Mouse (Mus musculus): ENCODE measurements around the gene Krt18. TPM values are rescaled to one million over a fixed set of nuclear protein-coding genes. Genes with fewer than 3 reads are reported as not detected.

Gene Krt18
- polyA plus RNA-seq, 1 experiment from 2014 or later = 7.6 TPM

DNA sequence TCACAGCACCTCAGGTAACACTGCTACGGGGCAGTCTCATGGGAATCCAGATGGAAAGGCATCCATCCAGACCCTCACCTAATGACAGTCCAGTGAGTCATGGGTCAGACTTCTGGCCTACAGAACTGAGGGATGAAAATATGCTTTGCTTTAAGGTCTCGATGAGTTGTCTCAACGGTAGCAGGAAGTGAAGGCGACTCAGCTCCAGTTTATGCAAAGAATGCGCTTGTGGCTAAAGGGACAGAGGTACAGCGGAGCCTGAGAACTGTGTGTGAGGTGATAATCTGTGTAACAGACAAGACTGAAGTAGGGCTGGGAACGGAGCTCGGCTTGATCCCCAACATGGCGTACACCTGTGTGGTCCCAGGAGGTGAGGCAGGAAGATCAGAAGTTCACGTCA, 17.7 kb downstream of the Krt18 start:
- Histone ChIP-seq H3K9ac (replicated peaks) (no peak overlapping the region), H3K9me3 (no peaks in the 10 kb centered on the region), H3K4me3 (no peak overlapping the region), H3K4me2 (replicated peaks) (no peak overlapping the region), H3K36me3 (no peaks in the 10 kb centered on the region), H3K27me3 (no peaks in the 10 kb centered on the region), H3K4me1 (no peaks in the 10 kb centered on the region), H3K27ac (replicated peaks) (no peak overlapping the region)
- ATAC-seq (replicated peaks) = no peak
- WGBS = 94% methylated on average over 10 of the region's 10 CpGs

DNA sequence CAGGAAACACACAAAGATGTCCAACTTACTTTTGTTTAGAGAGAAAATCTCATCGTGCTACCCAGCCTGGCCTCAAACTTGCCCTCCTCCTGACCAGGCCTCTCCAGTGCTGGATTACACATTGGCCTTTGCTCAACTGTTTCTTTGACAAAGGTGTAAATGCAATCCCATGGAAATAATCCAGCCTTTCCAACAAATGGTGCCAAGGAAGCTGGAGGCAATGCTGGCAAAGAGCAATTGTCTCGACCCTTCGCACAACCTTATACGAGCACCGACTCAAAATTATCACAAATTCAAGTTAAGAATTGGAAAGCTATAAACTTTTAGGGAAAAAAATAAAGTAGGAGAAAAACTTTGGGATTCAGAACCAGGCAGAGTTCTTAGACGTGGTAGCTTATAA, 20.0 kb downstream of the Krt18 start:
- H3K4me3 ChIP-seq = no peak overlapping the region
- peaks cover 4% of the 10 kb centered on the region; the same call in 1 of the 2 replicates for H3K4me1 ChIP-seq
- H3K9me3 ChIP-seq = no peaks in the 10 kb centered on the region
- no peak overlapping the region for H3K4me2 ChIP-seq (replicated peaks)
- ATAC-seq (replicated peaks) = no peak
- H3K27ac ChIP-seq (replicated peaks) = no peak overlapping the region
- 87% methylated on average over 6 of the region's 6 CpGs for WGBS
- no peak overlapping the region for H3K9ac ChIP-seq (replicated peaks)
- no peaks in the 10 kb centered on the region for H3K27me3 ChIP-seq
- H3K36me3 ChIP-seq = no peaks in the 10 kb centered on the region

DNA sequence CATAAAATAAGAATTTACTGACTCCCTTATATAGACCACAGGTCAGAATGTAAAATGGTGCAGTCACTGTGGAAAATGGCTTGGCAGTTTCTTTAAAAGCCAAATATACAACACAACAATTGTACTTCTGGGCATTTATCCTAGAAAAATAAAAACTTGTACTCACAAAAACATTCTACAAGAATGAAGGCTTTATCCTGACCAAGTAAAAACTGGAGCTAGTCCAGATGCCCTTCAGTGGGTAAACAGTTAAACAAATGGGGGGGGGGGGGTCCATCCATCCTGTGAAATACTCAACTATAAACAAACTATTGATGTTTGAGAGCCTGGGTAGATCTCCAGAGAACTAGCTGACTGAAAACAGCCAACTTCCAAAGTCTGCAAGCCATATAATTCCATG, 21.9 kb downstream of the Krt18 start:
- Histone ChIP-seq H3K9me3 (no peaks in the 10 kb centered on the region), H3K36me3 (no peaks in the 10 kb centered on the region), H3K4me1 (peaks cover 4% of the 10 kb centered on the region; the same call in 1 of the 2 replicates), H3K9ac (replicated peaks) (no peak overlapping the region), H3K27me3 (no peaks in the 10 kb centered on the region), H3K4me2 (replicated peaks) (no peak overlapping the region), H3K27ac (replicated peaks) (no peak overlapping the region), H3K4me3 (no peak overlapping the region)
- ATAC-seq (replicated peaks) = no peak

DNA sequence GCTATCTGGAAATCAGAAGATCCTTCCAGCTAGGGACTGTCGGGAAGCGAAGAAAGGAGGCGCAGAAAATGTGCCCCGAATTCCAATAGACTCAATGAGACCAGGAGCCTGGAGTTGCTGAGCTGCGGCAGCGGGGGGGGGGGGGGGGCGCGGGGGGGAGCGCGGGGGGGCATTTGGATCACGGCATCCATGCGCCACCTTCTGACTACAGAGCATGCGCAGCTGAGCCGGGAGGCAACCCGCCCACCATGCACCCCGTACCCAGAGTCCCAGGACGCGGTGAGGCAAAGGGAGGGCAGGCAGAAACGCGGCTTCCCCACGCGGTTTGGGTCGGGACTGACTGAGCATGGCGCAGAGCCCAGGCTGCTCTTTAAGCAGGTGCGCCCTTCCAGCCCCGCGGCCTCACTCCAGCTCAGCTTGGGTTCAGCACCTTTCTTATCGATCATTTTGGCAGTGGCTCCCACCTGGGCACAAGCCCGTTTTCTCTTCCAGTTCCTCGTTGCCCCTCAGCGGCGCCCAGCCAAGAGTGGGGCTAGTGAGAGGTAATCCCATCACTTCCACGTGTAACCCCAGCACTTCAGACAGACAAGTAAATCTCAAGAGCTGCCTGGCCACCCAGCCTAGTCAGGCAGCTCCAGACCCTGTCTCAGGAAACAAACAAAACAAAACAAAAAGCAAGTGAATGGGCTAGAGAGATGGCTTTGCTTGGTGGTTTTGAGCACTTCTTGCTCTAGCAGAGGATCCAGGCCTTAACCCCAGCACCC, 24.1 kb downstream of the Krt18 start:
- peaks cover 4% of the 10 kb centered on the region; the same call in 1 of the 2 replicates for H3K4me1 ChIP-seq

DNA sequence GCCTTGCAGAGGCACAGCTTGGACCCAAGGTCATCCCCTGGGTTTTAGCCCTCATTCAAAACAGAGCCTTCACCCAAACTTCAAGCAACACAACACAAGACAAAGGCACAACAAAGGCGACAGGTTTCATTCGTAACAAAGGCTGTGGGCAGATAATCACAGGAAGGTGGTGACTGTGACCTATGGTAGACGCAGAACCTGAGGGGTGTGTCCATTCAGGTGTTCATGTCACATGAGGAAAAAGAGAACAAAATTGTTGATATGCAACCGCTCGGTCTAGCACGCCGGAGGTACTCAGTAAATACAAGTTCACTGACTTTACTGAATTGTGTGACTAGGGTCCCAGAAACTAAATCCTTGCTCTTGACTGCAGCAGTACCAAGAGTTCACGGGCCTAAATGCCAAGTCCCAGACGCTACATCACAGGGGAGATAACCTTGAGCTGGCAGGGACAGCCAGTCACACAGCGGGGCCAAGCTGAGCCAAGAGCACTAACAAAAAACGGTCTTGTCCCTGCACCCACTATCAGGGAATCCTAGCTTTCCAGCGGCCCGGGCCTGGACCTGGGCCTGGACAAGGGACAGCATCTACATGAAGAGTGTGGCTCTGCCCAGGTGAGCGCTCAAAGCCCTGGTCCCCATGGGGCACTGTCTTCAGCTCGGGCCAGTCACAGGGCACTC, 28.7 kb downstream of the Krt18 start:
- Histone ChIP-seq H3K4me3 (no peak overlapping the region), H3K27ac (replicated peaks) (no peak overlapping the region), H3K36me3 (no peaks in the 10 kb centered on the region), H3K27me3 (no peaks in the 10 kb centered on the region), H3K4me2 (replicated peaks) (no peak overlapping the region), H3K4me1 (peaks cover under 1% of the 10 kb centered on the region; the same call in 1 of the 2 replicates), H3K9me3 (no peaks in the 10 kb centered on the region), H3K9ac (replicated peaks) (no peak overlapping the region)
- no peak for ATAC-seq (replicated peaks)
- 91% methylated on average over 15 of the region's 15 CpGs for WGBS

More for the DNA sequence above, 24.1 kb downstream of the Krt18 start:
- peak overlapping the region; percentile 64 for H3K9ac ChIP-seq (replicated peaks)
- H3K9me3 ChIP-seq = no peaks in the 10 kb centered on the region
- H3K4me3 ChIP-seq = peak overlapping the region; percentile 52
- no peaks in the 10 kb centered on the region for H3K27me3 ChIP-seq
- ATAC-seq (replicated peaks) = peak; percentile 89
- H3K36me3 ChIP-seq = no peaks in the 10 kb centered on the region
- H3K4me2 ChIP-seq (replicated peaks) = peak overlapping the region; percentile 66
- peak overlapping the region; percentile 65 for H3K27ac ChIP-seq (replicated peaks)
- WGBS = under 1% methylated on average over 24 of the region's 33 CpGs

DNA sequence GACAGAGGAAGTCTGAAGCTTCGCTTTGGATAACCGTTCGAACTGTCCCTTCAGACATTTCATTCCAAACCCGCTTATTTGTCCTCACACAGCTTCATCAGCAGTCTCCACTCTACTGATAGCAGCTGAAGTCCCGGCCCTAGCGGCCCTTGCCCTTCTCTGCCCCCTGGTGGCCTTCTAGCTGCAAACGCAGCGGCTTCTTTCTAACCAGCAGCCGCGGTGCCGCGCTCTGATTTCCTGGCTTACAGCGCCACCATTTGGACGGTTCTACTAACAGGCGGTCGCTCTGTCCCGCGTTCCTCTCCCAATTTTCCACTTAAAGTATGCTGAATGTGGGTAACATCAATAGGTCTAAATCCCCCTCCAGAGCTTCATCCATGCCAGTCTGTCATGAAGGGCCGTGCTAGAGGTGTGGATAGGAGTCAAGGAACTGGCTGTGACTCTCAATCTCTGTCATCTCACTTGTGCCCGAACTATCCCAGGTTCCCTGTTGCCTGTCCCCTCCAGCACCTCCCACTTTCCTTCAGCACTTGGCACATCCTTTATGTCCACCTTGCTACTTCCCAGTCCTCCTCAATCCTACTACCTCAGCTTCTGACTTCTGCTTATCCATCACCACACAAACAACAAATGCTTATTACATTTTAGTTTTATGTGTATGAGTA, 37.8 kb downstream of the Krt18 start:
- H3K36me3 ChIP-seq = no peaks in the 10 kb centered on the region
- H3K4me3 ChIP-seq = no peak overlapping the region
- H3K9ac ChIP-seq (replicated peaks) = no peak overlapping the region
- no peak overlapping the region for H3K27ac ChIP-seq (replicated peaks)
- no peaks in the 10 kb centered on the region for H3K9me3 ChIP-seq
- H3K27me3 ChIP-seq = peaks cover 11% of the 10 kb centered on the region
- H3K4me1 ChIP-seq = no peaks in the 10 kb centered on the region
- WGBS = 4% methylated on average over 20 of the region's 20 CpGs
- peak; percentile 86 for ATAC-seq (replicated peaks)
- no peak overlapping the region for H3K4me2 ChIP-seq (replicated peaks)

DNA sequence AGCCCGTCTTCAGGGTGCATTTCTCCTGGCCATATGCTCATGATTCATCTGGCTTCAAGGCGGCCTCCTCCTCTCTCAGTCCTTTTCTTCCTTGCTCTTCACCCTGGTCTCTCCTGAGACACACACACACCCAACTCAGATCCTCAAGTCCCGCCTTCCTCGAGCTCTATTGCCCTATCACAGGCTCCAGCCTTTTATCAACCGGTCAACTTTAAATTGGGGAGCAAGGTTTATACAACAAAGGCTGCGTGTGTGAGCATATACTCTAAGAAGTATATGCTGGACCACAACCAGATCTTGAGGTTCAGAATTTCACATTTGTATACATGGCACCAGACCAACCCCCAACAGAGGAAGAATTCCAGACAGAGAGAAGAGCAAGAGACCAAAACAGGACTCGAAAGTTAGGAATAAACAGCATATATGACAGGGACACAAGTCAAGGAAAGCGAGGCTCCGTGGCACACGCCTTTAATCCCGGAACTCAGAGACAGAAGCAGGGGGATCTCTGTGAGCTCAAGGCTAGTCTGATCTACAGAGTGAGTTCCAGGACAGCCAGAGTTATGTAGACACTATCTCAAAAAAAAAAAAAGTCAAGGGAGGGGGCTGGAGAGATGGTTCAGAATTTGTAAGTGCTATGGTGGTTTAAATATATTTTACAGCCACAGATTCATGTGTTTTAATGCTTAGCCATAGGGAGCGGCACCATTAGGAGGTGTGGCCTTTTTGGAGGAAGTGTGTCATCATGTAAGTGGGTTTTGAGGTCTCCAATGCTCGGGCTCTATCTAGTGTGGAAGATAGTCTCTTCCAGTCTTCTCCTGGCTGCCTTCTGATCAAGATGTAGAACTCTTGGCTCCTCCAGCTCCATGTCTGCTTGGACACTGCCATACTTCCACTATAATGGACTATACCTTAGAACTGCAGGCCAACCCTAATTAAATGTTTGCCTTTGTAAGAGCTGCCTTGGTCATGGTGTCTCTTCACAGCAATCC, 42.8 kb downstream of the Krt18 start:
- no peak overlapping the region for H3K9ac ChIP-seq (replicated peaks)
- H3K27me3 ChIP-seq = peaks cover 11% of the 10 kb centered on the region
- H3K4me2 ChIP-seq (replicated peaks) = no peak overlapping the region
- ATAC-seq (replicated peaks) = no peak
- H3K36me3 ChIP-seq = no peaks in the 10 kb centered on the region
- 78% methylated on average over 13 of the region's 13 CpGs for WGBS
- no peaks in the 10 kb centered on the region for H3K9me3 ChIP-seq
- H3K4me1 ChIP-seq = peaks cover 21% of the 10 kb centered on the region
- H3K4me3 ChIP-seq = no peak overlapping the region
- H3K27ac ChIP-seq (replicated peaks) = no peak overlapping the region

DNA sequence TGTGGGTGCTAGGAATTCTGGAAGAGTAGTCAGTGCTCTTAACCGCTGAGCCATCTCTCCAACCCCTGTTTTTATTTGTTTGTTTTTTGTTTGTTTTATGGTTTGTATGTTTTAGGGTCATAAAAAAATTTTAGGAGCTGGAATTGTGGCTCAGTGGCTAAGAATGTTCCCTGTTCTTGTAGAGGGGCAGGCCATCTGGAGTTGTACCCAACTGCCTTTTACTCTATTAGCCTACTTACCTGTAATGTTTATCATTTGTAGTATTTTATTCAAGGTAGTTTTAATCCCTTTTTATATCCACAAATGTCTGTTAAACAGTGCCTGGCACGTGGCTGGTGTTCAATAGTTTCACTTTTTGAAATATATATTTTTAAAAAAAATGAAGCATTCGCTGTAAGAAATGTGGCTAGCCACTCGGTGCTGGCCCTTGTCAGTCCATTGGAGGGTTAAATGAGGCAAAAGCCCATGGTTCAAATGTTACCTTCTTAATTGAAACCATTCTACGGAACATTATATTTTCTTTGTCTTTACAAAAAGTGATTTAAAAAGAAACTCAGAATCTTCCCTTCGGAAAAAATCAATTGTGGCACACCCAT, 45.1 kb downstream of the Krt18 start:
- Histone ChIP-seq H3K4me2 (replicated peaks) (peak overlapping the region; percentile 44), H3K27me3 (no peaks in the 10 kb centered on the region), H3K9me3 (no peaks in the 10 kb centered on the region), H3K4me1 (peaks cover 27% of the 10 kb centered on the region), H3K9ac (replicated peaks) (peak overlapping the region; percentile 98; the same call in 1 of the 2 replicates), H3K27ac (replicated peaks) (peak overlapping the region; percentile 92), H3K4me3 (peak overlapping the region; percentile 89), H3K36me3 (no peaks in the 10 kb centered on the region)
- peak; percentile 39 for ATAC-seq (replicated peaks)
- 15% methylated on average over 6 of the region's 6 CpGs for WGBS

DNA sequence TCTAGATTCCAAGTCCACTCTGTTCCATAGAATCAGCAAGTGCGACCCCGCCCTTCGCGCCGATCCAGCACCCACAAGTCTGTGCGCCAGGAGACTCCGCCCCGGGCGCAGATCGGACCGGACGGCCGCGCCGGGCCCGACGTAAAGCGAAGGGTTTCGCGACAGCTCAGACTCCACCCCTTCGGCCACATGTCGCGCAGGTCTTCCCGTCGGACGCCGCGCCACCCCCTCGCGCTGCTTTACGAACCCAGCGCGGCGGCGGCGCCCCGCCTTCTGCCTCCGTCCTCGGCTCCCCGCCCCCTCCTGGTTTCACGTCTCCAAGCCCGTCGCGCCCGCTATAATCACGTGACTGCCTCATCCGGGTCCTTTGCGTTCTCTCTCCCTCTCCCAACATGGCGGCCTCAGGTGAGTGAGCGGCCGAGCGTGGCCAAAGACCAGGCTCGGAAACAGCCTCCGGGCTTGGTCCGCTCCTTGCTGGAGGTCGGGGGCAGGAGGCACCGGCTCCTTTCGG, 45.6 kb downstream of the Krt18 start, which contains the start of gene Eif4b:
Gene Eif4b (plus strand): TSS at position 215 of the 511 bp plus-strand sequence.
- Histone ChIP-seq H3K27me3 (no peaks in the 10 kb centered on the region), H3K9ac (replicated peaks) (peak within 1 kb of the TSS; percentile 98), H3K4me2 (replicated peaks) (peak within 1 kb of the TSS; percentile 88), H3K4me1 (peaks cover 27% of the 10 kb centered on the region), H3K4me3 (peak within 1 kb of the TSS; percentile 89), H3K36me3 (no peaks in the 10 kb centered on the region), H3K9me3 (no peaks in the 10 kb centered on the region), H3K27ac (replicated peaks) (peak within 1 kb of the TSS; percentile 92)
- peak; percentile 96 for ATAC-seq (replicated peaks)
- WGBS = under 1% methylated on average over 58 of the region's 58 CpGs

DNA sequence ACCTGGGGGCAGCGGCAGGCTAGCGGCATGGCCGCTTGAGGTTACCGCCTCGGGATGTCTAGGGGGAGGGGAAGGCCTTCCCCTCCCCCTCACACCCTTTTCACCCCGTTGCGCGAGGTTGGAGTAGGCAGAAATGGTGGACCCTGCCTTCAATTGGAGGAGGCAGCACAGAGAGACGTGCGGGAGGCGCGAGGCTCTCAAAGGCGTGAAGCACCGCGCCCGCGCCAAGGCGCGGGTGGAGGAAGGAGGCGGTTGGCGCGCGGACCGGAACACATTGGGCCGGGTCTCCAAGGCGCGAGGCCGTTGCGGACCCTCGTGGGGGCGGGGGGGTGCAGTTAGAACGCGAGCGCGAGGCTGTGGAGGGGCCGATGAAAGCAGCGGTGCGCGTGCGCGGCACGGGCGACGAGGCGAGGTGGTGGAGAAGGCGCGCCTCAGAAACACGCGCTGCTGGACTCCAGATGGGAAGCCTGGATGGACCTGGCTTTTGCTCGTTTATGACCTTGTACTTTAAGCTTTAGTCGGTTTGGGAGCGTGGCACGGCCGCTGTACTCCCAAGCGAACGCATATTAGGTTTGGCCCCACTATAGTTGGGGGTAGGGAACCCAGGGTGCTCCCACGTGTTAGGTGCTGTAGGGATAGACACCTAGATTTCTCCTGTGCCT, 46.2 kb downstream of the Krt18 start:
- H3K27me3 ChIP-seq = no peaks in the 10 kb centered on the region
- H3K27ac ChIP-seq (replicated peaks) = peak overlapping the region; percentile 92
- under 1% methylated on average over 53 of the region's 57 CpGs for WGBS
- ATAC-seq (replicated peaks) = peak; percentile 63
- no peaks in the 10 kb centered on the region for H3K36me3 ChIP-seq
- H3K9ac ChIP-seq (replicated peaks) = peak overlapping the region; percentile 98
- no peaks in the 10 kb centered on the region for H3K9me3 ChIP-seq
- peak overlapping the region; percentile 88 for H3K4me2 ChIP-seq (replicated peaks)
- peaks cover 27% of the 10 kb centered on the region for H3K4me1 ChIP-seq
- H3K4me3 ChIP-seq = peak overlapping the region; percentile 89
